Mouse (Mus musculus) C2C12 (cell line): ENCODE measurements at regions not wholly inside any gene's neighbourhood (a gene's known extent, or its start where the extent isn't known, plus 50 kb on each side); places are given as distances from the start of the nearest gene placed in this dataset.

Experiments used
- CTCF ChIP-seq: IDR thresholded peaks from one replicate; pipeline ENCODE4 v1.5.1; 2011; ENCODE audit not compliant: control insufficient read depth, insufficient read depth, insufficient read length
- MAX ChIP-seq: IDR thresholded peaks from one replicate; pipeline ENCODE4 v1.6.1; 2011; ENCODE audit warnings: mild to moderate bottlenecking, control low read depth
- MYOD1 ChIP-seq: IDR thresholded peaks from one replicate; pipeline ENCODE4 v1.6.1; 2011; ENCODE audit warnings: low read depth; ENCODE audit not compliant: control insufficient read depth, insufficient read length
- USF1 ChIP-seq: IDR thresholded peaks from one replicate; pipeline ENCODE4 v1.6.1; 2011; ENCODE audit warnings: low read depth, mild to moderate bottlenecking, control low read depth, moderate library complexity

GRCm38 (mm10) chr4:8953181-8953580 lies 714.3 kb upstream of the Car8 start:
- TF ChIP-seq CTCF: no peak
- TF ChIP-seq USF1: no peak
- no peak for TF ChIP-seq MAX
- no peak for TF ChIP-seq MYOD1
